Mouse (Mus musculus): ENCODE data around the gene Erich6.

The Erich6 gene

GRCm38 (mm10) chr3:58636406-58637295, at the start of gene Erich6:
Gene Erich6, minus strand, starts transcription at chr3:58637207.
- no peak for DNase-seq (ENCODE audit: low read depth)

DNA sequence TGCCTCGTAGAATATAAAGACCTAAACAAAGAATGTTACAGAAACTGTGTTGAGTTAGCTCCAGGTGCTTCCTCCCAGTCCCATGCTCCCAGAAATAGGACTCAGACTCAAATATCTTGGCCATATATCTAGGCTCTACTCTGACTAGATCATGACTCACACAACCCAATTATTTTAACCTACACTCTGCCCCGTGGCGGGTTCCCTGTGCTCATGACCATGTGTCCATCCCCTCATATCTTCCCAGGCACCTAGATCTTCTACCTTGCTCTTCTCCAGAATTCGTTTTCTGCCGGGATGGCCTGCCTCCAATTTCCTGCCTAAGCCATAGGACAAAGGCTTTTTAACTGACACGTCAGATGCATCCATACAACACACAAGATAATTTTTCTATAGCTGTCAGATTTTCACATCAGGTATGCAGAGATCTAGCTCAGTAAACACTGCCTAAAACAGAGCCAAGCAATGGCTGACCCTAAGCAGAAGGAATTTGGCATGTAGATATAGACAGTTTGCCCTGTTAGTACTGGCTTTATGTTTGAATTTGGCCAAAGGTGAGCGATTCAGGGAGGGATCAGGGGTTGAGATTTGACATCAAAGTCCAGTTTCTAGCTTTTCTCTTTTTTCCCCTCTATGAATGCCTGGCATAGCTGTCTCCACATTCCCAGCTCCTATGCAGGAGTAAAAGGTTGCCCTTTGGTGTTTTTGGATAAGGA, 49.4 kb upstream of the Erich6 start:
- no peak for DNase-seq (ENCODE audit: low read depth)

- no peak for DNase-seq (ENCODE audit: low read depth)
Observed at GRCm38 (mm10) chr3:58685396-58685795, 48.4 kb upstream of the Erich6 start.

DNA sequence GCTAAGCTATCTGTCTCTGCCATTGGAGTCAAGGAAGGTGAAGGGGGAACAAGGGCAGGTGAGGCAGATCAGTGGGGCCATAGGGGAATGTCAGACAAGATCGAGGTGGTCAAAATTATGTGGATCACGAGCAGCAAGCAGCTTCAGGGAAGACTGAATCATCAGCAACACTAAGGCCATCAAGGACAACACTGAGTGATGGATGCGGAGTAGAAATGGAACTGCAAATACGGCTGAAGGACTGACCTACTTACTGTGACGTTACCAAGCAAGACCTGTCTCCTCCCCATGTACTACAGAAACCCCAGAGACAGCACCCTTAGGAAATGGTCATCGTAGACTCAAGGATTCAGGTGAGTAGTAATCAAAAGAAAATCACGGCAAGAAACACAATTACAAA, 46.3 kb upstream of the Erich6 start:
- DNase-seq (ENCODE audit: low read depth), result no peak

GRCm38 (mm10) chr3:58682336-58682735, 45.3 kb upstream of the Erich6 start:
- no peak for DNase-seq (ENCODE audit: low read depth)

DNA sequence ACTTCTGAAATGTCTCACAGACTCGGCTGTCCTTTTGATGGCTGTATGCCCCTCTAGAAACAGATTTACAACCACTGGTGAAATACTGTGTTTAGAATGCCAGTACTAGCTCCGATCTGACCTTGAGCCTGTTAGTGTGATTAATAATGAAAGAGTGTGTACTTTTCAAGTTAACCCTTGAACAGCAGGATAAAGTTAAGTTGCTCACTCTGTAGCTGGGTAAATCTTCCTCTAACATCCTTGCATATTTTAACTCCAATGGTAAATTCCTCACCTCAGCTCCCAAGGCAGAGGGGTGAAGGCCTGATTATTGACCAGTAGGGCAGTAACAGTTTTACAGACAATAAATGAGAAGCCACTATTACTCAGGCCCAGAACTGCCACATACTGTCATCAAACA, 44.8 kb upstream of the Erich6 start:
- DNase-seq (ENCODE audit: low read depth), result no peak

DNA sequence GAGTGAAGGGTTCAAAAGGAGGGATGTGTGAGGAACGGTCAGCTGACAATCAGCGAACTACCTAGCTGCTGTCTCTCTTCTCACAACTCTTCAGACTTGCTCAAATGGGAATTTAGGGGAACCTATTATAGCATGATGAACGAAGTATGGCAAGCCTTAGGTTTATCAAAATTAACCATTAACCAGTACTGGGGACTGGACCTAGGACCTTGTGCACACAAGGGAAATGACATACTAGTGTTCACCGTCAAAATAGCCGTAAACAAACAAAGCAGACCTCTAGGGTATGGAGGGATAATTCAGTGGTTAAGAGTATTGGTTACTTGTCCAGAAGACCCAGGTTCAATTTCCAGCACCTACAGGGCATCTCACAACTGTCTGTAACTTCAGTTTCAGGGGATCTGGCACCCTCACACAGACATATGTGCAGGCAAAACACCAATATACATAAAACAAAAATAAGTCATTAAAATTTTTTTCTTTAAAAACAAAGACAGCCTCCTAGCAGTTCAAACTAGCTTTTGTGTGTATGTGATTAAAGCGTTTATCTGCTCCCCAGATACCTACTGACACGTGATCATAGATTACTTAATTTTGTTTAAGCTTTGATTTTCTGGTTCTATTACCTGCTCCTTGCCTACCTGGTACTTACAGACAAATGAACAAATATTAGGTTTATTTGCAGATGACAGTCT, 44.1 kb upstream of the Erich6 start:
- no peak for DNase-seq (ENCODE audit: low read depth)

- DNase-seq (ENCODE audit: low read depth), result no peak
Observed at GRCm38 (mm10) chr3:58679996-58680395, 43.0 kb upstream of the Erich6 start.

DNA sequence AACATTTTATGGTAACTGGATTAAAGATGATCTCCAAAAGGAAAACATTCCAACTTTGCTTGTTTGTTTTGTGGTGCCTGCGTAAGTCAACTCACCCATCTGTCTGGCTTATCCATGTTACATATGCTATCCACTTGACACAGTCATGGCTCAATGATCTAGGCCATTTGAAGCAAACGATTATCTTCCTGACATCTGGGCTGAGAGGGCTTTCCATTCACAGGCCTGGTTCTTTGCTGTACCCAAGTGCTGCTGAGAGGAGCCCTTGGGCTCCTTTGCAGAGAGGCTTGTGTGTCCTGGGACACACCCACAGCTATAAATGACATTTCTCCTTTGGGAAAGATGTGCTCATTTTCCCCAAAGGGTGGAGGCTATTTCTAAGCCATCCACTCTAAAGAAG, 41.9 kb upstream of the Erich6 start:
- DNase-seq (ENCODE audit: low read depth), result no peak

DNA sequence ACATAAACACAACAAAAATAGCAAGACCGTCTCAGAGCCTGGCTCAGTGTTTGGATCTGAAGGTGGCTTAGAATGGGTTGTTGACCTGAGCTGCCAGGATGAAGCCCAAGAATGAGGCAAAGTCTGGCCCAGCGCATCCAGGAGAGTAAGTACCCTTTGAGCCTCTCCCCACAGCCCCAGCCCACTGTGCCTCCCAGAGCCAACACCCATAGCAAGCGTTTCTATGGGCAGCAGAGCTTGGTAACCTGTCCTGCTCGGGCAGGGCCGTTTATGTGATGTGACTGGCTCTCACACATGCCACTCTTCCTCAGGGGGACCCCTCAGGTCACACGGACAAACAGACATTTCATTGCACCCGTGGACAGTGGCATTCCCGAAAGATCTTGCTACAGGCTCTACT, 41.4 kb upstream of the Erich6 start:
- DNase-seq (ENCODE audit: low read depth), result no peak

- DNase-seq (ENCODE audit: low read depth), result no peak
Observed at GRCm38 (mm10) chr3:58677615-58678014, 40.6 kb upstream of the Erich6 start.

GRCm38 (mm10) chr3:58673295-58673694, 36.3 kb upstream of the Erich6 start:
- DNase-seq (ENCODE audit: low read depth), result no peak

DNA sequence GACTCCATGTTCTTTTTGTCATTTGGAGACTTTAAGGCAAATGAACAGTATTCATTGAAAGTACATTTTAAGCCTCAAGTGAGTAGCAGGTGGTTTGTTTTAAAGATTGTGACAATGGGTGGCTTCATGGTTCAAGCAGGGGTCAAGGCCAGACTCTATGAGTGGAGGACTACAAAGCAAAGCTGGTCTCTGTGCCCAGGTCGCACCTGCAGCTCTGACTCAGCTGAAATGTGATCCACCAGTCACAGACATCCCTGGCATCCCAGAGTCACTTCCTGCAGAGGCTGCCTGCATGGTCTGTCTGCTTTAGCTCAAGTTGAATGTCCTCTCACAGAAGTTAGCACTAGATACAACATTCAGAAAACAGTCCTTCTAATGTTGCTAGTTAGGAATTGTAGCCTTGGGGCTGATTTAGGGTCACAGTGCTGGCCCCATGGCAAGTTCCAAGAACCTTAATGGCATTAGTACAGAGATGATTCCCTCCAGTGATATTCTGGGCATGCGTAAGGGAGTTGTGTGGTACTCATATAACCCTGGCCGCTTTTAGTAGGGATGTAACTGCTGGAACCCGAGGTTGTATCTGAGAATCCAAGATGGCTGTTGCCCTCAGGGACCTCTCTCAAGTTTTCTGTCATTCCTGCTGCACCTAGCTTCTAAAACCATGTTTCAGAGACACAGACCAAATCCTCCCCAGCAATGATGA, 35.6 kb upstream of the Erich6 start:
- DNase-seq (ENCODE audit: low read depth), result no peak

DNA sequence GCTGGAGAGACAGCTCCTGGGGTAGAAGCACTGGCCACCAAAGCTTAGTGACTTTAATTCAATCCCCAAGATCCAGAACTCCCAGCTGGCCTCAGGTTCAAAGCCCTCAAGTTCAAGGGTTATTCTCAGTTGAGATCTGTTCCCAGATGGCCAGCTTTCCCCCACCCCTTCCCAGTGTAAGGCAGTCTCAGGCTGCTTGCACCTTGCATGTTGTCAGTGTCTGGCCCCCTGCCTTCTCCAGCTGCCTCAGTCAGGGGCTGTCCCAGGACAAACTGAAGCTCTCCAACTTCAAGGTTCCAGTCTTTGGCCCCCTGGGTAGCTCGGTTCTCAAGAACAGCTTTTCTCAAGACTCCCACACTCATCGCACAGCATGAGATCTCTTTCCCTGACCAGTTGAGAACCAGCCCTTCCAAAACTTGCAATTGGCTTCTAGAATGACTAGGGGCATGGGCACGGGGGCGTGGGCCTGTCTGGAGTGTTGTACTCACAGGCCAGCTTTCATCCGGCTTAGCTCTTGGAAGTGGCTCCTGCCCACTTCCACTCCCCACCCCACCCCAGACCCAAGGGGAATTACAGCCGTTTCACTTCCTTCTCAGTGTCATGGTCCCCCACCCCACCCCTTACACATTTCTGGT, 34.7 kb upstream of the Erich6 start:
- DNase-seq (ENCODE audit: low read depth), result no peak

GRCm38 (mm10) chr3:58663970-58664369, 27.0 kb upstream of the Erich6 start:
- no peak for DNase-seq (ENCODE audit: low read depth)

- no peak for DNase-seq (ENCODE audit: low read depth)
Observed at GRCm38 (mm10) chr3:58660636-58661035, 23.6 kb upstream of the Erich6 start.

DNA sequence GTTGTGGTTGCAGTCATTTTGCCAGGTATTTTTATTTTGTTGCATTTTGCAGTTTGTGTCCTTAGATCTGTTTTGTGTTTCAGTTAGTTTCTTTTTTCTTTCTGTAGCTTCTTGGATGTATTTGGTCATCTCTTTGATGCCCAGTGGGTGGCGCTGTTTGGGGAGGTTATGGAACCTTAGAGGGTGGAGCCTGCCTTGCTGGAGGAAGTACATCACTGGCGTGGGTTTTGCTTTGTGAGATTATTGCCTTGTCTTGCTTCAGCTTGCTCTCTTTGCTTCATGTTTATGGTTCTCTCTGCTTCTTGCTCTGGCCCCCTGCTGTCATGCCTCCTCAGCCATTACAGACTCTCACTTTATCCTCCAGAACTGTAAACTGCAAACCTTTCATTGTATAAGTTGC, 20.3 kb upstream of the Erich6 start:
- no peak for DNase-seq (ENCODE audit: low read depth)

DNA sequence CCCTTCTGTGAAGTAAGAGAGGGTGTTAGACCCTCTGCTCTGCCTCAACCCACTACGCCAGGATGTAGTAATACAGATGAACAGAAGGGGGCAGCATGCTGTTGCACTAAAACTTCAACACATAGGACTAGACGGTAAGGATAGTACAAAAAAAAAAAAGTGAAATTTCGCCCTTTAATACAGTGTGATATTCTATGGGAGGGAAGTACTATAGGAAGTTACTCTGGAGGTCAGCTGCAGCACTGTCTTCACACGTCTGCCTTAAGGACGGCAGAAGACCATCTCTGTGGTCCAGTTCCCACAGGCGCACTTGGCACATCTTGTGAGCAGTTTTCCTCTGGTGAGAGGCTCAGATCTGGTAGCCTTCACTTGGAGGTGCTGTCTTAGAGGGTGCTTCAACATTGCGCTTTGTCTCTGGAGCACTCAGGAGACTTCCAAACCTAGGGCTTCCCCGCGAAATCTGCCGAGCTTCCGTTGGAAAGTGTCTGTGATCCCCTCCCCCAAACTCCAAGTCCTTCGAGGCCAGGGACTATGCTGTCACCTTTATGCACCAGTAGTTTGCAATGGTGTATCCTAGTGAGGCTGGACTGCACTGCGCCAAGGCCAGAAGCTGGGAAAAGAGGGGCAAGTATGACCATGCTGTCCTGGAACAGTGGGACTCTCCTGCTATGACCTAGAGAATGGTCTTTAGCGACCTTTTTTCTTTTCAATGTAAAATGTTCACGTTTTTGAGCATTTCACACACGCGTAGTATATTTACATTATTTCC, 18.5 kb upstream of the Erich6 start:
- DNase-seq (ENCODE audit: low read depth), result no peak

- DNase-seq (ENCODE audit: low read depth), result no peak
Observed at GRCm38 (mm10) chr3:58653907-58654306, 16.9 kb upstream of the Erich6 start.

DNA sequence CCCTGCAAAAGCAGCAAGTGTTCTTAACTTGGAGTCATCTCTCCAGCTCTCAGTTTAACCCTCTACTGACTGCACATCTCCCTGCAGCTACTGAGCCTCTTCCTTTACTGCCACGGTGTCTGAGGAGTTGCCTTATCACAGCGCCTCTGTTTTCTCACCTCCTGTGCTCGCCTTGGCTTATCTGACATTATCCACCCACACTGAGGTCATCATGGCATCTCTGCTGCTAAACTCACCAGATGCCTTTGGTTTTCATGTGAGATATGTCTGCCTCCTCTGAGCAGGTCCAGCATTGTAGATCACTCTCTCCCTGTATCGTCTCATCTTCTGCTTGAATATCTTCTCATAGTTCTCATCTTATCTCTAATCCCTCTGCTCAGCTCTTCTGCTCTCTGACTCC, 13.3 kb upstream of the Erich6 start:
- no peak for DNase-seq (ENCODE audit: low read depth)

DNA sequence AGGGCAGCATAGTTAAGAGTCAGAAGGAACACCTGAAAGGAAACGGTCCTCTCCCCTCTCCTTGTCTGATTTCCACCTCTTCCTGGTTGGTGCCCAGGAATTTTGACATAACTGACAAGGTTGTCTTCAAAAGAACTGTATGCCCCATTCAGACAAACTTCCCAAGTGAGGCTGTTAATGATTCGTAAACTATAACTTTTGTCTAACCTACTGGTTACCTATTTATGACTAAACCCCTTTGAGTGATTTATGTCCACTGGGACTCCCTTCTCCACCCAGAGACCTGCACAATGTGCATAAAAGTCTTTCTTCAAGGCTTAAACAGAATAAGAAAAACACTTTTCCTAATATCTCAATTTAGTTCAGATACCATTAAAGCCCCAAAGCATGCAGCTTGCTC, 10.2 kb upstream of the Erich6 start:
- DNase-seq (ENCODE audit: low read depth), result no peak

Data from fibroblast of lung, adult 2 months (primary cell).